Mouse (Mus musculus) stomach, embryonic 14.5 days (tissue): ENCODE data around the gene Zc3h13. TPM values are rescaled to one million over a fixed set of nuclear protein-coding genes. Genes with fewer than 3 reads are reported as not detected.

Experiments
- ATAC-seq: fragments of 200-750 bp; cut with Nextera tagmentation; 2 replicates; pipeline ENCODE4 v1.8.0; 2017; ENCODE audit warnings: low read depth, moderate TSS enrichment; ENCODE audit not compliant: insufficient number of reproducible peaks, insufficient read depth, low FRiP score
- H3K27ac ChIP-seq: fragments of 300-500 bp; sonication (generic); 2 replicates; pipeline ENCODE4 v1.5.1; 2014; ENCODE audit warnings: mild to moderate bottlenecking, low read length, moderate library complexity, mixed read lengths
- H3K27me3 ChIP-seq: fragments of 300-500 bp; sonication (generic); 2 replicates; pipeline ENCODE4 v1.6.1; 2014; ENCODE audit warnings: low read length, control low read depth, mixed read lengths; ENCODE audit not compliant: control insufficient read depth, insufficient read depth
- H3K36me3 ChIP-seq: fragments of 300-500 bp; sonication (generic); 2 replicates; pipeline ENCODE4 v1.6.1; 2014; ENCODE audit warnings: mild to moderate bottlenecking, control low read depth, low read length, moderate library complexity, mixed read lengths; ENCODE audit not compliant: control insufficient read depth, insufficient read depth
- H3K4me1 ChIP-seq: fragments of 300-500 bp; sonication (generic); 2 replicates; pipeline ENCODE4 v1.6.1; 2014; ENCODE audit warnings: low read length, control low read depth, mixed read lengths; ENCODE audit not compliant: control insufficient read depth, insufficient read depth
- H3K4me2 ChIP-seq: fragments of 300-500 bp; sonication (generic); replicated peaks from 2 replicates; pipeline ENCODE4 v1.6.1; 2014; ENCODE audit warnings: low read depth, low read length, control low read depth
- H3K4me3 ChIP-seq: fragments of 300-500 bp; sonication (generic); 2 replicates; pipeline ENCODE4 v1.5.1; 2014; ENCODE audit warnings: low read depth, low read length, control low read depth
- H3K9ac ChIP-seq: fragments of 300-500 bp; sonication (generic); replicated peaks from 2 replicates; pipeline ENCODE4 v1.6.1; 2014; ENCODE audit warnings: low read depth, mild to moderate bottlenecking, control low read depth, low read length, moderate library complexity, mixed read lengths
- H3K9me3 ChIP-seq: fragments of 300-500 bp; sonication (generic); 2 replicates; pipeline ENCODE4 v1.6.1; 2016; ENCODE audit warnings: low read depth, low read length, control low read depth; ENCODE audit not compliant: control insufficient read depth
- WGBS: fragments of 180-500 bp; shearing (Covaris S2); extraction: QIAGEN DNeasy Blood & Tissue Kit; methylation state at CpG from one replicate; pipeline ENCODE4 v1.1.7; 2014; 5-methylcytosine and 5-hydroxymethylcytosine counted together
- polyA plus RNA-seq: library from polyadenylated mRNA; unstranded; fragments of >200 nt; fragmentation: Nextera tagmentation; extraction: Ambion mirVana; gene quantifications from 2 replicates; pipeline ENCODE4 v1.2.1, GENCODE M21; 2014

The Zc3h13 gene
- polyA plus RNA-seq, 1 experiment from 2014 or later: 33.4 TPM

- Histone ChIP-seq H3K4me1 (no peaks in the 10 kb centered on the region), H3K9me3 (no peaks in the 10 kb centered on the region), H3K9ac (no peak overlapping the region), H3K4me2 (no peak overlapping the region), H3K4me3 (no peak overlapping the region), H3K36me3 (no peaks in the 10 kb centered on the region), H3K27me3 (no peaks in the 10 kb centered on the region), H3K27ac (no peak overlapping the region)
- ATAC-seq: no peak
- WGBS: 75% methylated on average over 3 of the region's 3 CpGs
Measured at GRCm38 (mm10) chr14:75250432-75250831, 33.7 kb upstream of the Zc3h13 start.

GRCm38 (mm10) chr14:75256521-75256920 lies 27.7 kb upstream of the Zc3h13 start:
- no peak overlapping the region for H3K4me2 ChIP-seq
- H3K9me3 ChIP-seq: no peaks in the 10 kb centered on the region
- H3K36me3 ChIP-seq: no peaks in the 10 kb centered on the region
- H3K27ac ChIP-seq: no peak overlapping the region
- 46% methylated on average over 5 of the region's 5 CpGs for WGBS
- H3K4me1 ChIP-seq: no peaks in the 10 kb centered on the region
- ATAC-seq: no peak
- no peaks in the 10 kb centered on the region for H3K27me3 ChIP-seq
- H3K4me3 ChIP-seq: no peak overlapping the region
- H3K9ac ChIP-seq: no peak overlapping the region

GRCm38 (mm10) chr14:75269531-75269930 lies 14.6 kb upstream of the Zc3h13 start:
- Histone ChIP-seq H3K27ac (no peak overlapping the region), H3K4me1 (no peaks in the 10 kb centered on the region), H3K9ac (no peak overlapping the region), H3K36me3 (no peaks in the 10 kb centered on the region), H3K4me3 (no peak overlapping the region), H3K9me3 (no peaks in the 10 kb centered on the region), H3K4me2 (no peak overlapping the region), H3K27me3 (no peaks in the 10 kb centered on the region)
- WGBS: 85% methylated on average over 5 of the region's 5 CpGs
- no peak for ATAC-seq

GRCm38 (mm10) chr14:75279716-75280115 lies 4.5 kb upstream of the Zc3h13 start:
- ATAC-seq: no peak
- WGBS: 87% methylated on average over 6 of the region's 6 CpGs

DNA sequence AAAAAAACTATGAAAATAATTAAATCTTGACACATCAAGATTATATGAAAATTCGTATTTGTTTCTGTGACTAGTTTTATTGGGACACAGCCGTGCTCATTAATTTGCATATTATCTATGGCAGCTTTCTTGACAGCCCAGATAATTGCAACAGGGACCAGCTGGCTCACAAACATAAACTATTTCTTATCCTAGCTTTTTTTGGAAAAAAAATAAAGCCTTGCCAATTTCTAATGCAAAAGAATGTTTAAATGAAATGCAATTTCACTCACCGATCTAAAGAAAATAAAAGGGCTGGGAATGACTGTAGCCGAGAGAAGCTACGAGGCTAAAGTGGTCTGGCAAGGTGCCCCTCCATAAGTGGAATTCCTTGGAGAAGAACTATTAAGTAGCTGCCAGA lies 3.8 kb upstream of the Zc3h13 start:
- no peaks in the 10 kb centered on the region for H3K27me3 ChIP-seq
- ATAC-seq: no peak
- WGBS: 52% methylated on average over 5 of the region's 5 CpGs

More at GRCm38 (mm10) chr14:75279716-75280115, 4.5 kb upstream of the Zc3h13 start:
- Histone ChIP-seq H3K36me3 (no peaks in the 10 kb centered on the region), H3K4me3 (no peak overlapping the region), H3K9ac (no peak overlapping the region), H3K4me2 (no peak overlapping the region), H3K27me3 (no peaks in the 10 kb centered on the region), H3K27ac (no peak overlapping the region), H3K4me1 (no peaks in the 10 kb centered on the region), H3K9me3 (no peaks in the 10 kb centered on the region)

DNA sequence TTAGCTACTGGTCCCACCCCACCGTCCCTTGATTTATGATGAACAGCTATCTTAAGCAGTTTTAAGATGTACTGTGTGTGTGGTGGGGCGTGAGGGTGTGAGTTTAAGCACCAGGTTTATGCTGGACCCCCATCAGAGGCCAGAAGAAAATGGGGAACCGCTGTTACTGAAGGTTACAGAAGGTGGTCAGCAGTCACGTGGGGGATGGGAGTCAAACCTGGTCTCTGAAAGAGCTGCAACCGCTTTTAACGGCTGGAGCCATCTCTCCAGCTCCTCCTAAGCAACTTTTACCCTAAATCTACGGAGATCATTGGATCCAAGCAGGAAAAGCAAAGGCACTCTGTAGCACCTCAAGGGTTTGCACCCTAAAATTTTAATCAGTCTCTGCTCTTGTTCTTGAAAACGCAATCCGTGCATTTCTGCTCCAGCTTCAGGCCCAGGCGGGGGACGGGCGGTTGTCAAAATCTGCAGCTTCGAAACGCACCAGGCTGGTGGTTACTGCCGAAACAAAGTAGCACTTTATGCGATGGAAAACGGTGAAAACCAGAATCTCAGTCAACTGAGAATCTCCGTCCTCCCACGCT lies 472 bp upstream of the Zc3h13 start:
- no peaks in the 10 kb centered on the region for H3K9me3 ChIP-seq
- H3K27ac ChIP-seq: peak overlapping the region; percentile 28; the same call in 1 of the 2 replicates
- no peaks in the 10 kb centered on the region for H3K36me3 ChIP-seq
- peak overlapping the region; percentile 37 for H3K9ac ChIP-seq
- WGBS: 4% methylated on average over 19 of the region's 19 CpGs
- peak overlapping the region; percentile 75 for H3K4me3 ChIP-seq
- ATAC-seq: no peak
- H3K4me2 ChIP-seq: peak overlapping the region; percentile 55
- H3K27me3 ChIP-seq: no peaks in the 10 kb centered on the region
- peaks cover 4% of the 10 kb centered on the region; the same call in 1 of the 2 replicates for H3K4me1 ChIP-seq

More for the DNA sequence above, 3.8 kb upstream of the Zc3h13 start:
- no peaks in the 10 kb centered on the region for H3K36me3 ChIP-seq
- H3K9me3 ChIP-seq: no peaks in the 10 kb centered on the region
- no peak overlapping the region for H3K4me2 ChIP-seq
- H3K9ac ChIP-seq: no peak overlapping the region
- no peak overlapping the region for H3K27ac ChIP-seq
- H3K4me3 ChIP-seq: no peak overlapping the region
- peaks cover 2% of the 10 kb centered on the region; the same call in 1 of the 2 replicates for H3K4me1 ChIP-seq

DNA sequence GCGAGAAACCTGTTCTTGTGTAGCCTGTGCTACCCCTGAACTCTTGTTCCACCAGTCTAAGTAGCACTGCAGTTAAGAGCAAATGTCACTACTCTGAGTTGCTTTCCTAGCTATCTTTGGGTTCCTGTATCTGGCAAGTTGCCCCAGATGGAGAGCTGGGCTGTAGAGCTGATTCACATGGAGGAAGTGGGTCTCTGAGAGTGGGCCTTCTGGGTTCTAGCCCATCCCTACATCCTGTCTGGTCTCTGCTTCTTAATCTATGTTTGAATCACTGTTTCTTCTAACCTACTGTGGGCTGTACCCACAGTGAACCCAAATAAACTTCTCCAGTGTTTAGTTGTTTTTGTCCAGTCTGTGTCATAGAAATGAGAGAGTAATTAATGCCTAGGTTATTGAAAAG lies 16.9 kb downstream of the Zc3h13 start:
- H3K36me3 ChIP-seq: peaks cover 3% of the 10 kb centered on the region; the same call in 1 of the 2 replicates
- ATAC-seq: no peak
- WGBS: 93% methylated on average over 1 of the region's 1 CpGs

GRCm38 (mm10) chr14:75303807-75304206 lies 19.6 kb downstream of the Zc3h13 start:
- Histone ChIP-seq H3K27me3 (no peaks in the 10 kb centered on the region), H3K36me3 (peaks cover 3% of the 10 kb centered on the region; the same call in 1 of the 2 replicates), H3K27ac (no peak overlapping the region), H3K4me3 (no peak overlapping the region), H3K9ac (no peak overlapping the region), H3K4me2 (no peak overlapping the region), H3K9me3 (no peaks in the 10 kb centered on the region), H3K4me1 (no peaks in the 10 kb centered on the region)
- 43% methylated on average over 5 of the region's 5 CpGs for WGBS
- ATAC-seq: no peak

More for the DNA sequence above, 16.9 kb downstream of the Zc3h13 start:
- H3K4me3 ChIP-seq: no peak overlapping the region
- H3K4me2 ChIP-seq: no peak overlapping the region
- no peaks in the 10 kb centered on the region for H3K27me3 ChIP-seq
- H3K4me1 ChIP-seq: no peaks in the 10 kb centered on the region
- no peaks in the 10 kb centered on the region for H3K9me3 ChIP-seq
- H3K9ac ChIP-seq: no peak overlapping the region
- no peak overlapping the region for H3K27ac ChIP-seq

DNA sequence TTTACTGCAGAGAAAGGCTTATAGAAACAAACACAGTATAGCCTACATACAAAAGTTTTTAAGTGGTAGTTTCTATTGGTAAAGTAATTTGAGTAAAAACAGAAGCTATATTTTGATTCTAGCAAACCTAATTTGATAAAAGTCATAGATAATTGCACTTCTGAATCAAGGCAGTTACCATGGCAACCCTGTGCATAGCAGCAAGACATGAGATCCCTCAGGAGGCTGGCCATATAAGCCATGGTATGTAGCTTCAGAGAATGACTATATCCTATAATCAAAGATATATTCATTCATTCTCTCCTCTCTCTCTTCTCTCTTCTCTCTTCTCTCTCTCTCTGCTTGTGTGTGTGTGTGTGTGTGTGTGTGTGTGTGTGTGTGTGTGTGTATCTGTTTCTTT lies 23.7 kb downstream of the Zc3h13 start:
- ATAC-seq: no peak
- Histone ChIP-seq H3K4me3 (no peak overlapping the region), H3K4me1 (no peaks in the 10 kb centered on the region), H3K27me3 (no peaks in the 10 kb centered on the region), H3K9ac (no peak overlapping the region), H3K9me3 (no peaks in the 10 kb centered on the region), H3K27ac (no peak overlapping the region), H3K4me2 (no peak overlapping the region), H3K36me3 (no peaks in the 10 kb centered on the region; the same call in 1 of the 2 replicates)
